Mouse (Mus musculus): ENCODE data around the gene Vsig8.

- peak; percentile 20; the same call in 1 of the 2 replicates for TF ChIP-seq CTCF (IDR thresholded peaks at IDR 0.05; ENCODE audit: insufficient read depth, low read length)
- peak; percentile 9; the same call in 1 of the 2 replicates for TF ChIP-seq POLR2A (IDR thresholded peaks at IDR 0.05; ENCODE audit: borderline replicate concordance, extremely low read depth, low read depth, low read length)
Observed at GRCm38 (mm10) chr1:172512962-172513361, 42.8 kb upstream of the Vsig8 start.
